Mouse (Mus musculus) ovary, adult 18-20 months (tissue): ENCODE results near the gene Gtpbp2.

Experiments used
- DNase-seq: peaks from one replicate; pipeline ENCODE4 v3.0.0; 2022; ENCODE audit warnings: low spot score, mixed read lengths

The Gtpbp2 gene

DNA sequence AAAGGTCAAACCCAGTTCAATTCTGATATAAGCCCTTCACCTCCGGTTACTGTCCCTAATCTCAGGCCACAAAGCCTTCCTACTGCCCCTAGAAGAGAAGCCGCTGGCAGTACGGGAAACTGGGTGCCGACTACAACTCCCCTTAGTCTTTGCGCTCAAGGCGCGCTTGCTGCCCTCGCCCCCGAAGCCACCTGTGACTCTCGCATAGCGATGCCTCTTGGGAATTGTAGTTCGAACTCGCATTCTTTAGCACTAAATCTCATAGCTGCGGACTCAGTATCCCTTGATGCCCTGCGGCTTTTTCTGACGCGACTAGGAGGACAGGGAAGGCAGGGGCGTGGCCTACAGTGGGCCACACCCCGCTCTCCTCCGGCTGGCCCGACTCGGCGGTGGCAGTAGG, at the start of gene Gtpbp2:
Gene Gtpbp2 (plus strand): TSS at position 347 of the 400 bp plus-strand sequence.
- peak; percentile 98 for DNase-seq

DNA sequence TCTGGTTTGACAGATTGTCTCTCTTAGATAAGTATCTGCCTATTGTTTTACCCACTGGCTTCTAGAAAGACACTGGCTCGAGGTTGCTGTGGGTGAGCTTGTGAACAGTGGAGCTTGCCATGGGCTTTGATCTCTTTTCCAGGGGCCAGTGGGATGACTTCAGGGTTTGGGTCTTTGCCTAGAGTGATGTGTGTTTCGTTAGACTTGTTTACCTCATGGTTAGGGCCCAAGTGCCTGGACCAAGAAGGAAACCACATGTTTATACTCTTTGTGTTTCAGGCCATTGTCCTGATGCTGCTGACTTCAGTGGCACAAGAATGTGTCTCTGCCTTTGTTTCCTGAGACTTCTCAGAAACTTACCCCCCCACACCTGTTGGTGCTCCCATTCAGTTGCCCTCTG, 45.3 kb upstream of the Gtpbp2 start:
- no peak for DNase-seq

DNA sequence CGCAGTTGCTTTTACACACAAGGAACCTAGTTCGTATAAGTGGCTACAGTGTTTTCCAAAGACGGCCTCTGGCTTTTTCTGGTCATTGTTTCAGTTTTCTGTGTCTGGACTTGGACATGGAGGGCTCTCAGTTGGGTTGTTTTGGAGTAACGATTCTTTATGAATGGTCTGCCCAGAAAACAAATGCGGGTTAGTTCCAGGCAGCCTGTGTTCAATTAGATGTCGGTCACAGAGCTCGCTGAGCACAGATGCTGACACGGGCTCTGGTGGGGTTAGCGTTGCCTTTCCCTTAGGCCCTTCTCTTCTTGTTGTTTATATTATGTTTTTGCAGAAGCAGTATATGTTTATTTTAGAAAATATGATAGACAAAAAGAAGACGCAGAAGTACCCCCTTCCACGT, 44.7 kb upstream of the Gtpbp2 start:
- DNase-seq: no peak

DNA sequence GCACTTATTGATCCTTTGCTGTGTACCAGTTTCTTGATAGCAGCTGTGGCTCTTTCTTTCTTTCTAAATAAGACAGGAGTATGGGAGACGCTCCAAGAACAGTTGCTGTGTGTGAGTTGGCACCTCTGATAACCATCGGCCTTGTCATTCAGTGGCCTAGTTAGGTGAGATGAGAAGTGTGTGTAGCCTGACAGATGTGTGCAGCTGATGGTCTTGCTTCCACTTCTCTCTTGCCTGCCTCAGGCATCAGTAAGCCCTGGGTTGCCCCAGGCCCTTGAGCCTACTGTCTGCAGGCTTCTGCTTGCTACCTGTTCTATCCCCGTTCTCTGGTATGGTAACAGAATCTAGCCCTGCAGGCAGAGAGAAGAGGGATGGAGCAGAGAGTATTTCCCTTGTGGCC, 44.0 kb upstream of the Gtpbp2 start:
- no peak for DNase-seq

DNA sequence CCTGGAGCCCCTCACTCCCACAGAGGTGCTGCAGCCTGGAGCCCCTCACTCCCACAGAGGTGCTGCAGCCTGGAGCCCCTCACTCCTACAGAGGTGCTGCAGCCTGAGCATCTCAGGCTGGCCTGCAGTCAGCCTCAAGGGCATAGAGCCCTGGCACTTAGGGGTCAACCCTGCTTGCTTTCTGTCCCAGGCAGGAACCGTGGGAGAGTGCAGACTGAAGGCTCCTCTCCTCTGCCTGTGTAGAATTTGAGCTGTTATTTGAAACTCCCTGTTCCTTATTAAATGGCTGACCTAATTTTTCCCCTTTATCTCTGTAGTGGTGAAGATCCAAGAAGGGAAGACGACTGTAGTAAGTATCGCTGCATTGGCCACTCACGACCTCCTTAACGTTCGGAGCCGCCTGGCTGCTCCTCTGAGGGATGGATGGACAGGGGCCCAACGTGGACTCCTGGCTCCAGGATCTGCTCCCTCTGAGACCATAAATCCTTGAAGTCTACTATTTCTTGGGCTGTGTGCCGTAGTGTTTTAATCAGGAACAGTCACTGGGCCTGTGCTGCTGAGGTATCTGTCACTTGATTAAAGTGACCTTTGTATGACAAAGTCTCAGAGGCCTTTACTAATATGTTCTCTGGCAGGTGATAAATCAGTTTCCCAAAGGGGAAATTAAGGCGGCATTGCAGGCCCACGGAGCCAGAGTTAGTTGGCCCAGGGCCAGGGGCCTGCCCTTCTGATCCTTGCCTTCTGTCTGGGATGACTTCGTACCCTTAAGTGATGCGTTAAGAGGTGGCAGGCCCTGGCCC, 43.0 kb upstream of the Gtpbp2 start:
- no peak for DNase-seq

DNA sequence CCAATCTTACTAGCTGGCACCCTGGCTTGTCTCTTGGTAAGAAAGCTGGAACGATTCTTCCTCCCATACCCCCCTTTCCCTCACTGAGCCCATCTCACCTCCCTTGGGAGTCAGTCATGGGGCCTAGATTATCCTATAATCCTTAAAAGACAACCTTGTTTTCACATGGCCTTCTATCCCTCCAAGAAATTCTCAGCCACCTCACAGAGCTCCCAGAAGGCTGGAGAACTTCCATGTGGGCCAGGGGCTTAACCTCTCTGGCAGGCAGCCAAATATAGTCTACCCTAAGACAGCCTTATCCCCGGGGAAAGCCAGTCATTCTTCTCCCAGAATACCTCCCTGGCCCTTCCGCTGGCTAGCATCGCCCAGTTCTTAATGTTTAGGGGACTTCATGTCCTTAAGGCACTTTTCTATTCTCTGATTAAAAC, 42.4 kb upstream of the Gtpbp2 start:
- no peak for DNase-seq

DNA sequence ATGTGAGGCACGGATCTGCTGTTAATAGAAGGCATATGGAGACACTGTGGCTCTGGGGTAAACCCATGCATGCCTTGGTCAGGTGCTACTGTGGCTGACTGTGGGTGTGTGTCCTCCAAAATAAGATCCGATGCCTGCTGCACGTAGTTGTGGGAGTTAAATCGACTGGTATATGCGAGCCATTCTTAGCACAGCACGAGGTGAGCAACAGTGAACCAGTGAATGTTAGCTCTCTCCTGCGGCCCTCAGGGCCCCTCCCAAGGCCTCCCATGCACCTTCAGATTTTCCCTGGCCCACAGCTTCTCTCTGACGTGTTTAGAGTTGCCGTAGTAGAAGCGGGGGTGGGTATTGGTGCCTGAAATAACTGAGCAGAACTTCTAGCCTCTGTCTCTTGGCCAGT, 41.2 kb upstream of the Gtpbp2 start:
- no peak for DNase-seq

DNA sequence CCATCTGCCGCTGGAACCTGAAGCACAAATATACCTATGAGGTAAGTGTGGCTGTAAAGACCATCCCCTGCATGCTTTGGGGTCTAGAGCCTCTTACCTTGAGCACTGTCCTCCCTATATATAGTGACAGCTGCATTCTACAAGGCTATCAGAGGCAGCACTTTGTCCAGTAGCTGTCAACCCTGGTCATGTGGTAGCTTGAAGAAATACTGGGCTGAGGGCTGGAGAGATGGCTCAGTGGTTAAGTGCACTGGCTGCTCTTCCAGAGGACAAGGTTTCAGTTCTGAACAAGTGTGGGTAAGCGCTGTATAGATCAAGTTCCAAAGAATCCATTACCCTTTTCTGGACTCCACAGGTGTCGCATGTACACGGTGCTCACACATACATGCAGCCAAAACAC, 38.0 kb upstream of the Gtpbp2 start:
- no peak for DNase-seq

DNA sequence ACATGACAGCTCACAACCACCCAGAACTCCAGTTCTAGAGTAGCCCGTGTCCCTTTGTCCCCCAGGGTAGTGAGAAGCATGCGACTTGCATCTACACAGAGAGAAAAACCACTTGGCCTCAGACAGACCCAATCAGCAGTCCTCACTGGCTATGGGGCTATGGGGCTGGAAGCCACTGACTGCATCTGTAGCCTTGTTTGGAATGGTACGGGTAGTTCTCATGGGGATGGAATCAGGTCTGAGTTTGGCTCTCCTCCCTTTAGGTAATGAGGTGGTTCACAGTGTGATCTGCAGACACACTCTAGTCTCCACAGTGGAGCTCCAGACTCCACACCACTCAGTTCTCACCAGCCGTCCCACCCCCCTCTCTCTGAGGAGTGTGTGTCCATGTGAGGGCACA, 37.5 kb upstream of the Gtpbp2 start:
- DNase-seq: no peak

DNA sequence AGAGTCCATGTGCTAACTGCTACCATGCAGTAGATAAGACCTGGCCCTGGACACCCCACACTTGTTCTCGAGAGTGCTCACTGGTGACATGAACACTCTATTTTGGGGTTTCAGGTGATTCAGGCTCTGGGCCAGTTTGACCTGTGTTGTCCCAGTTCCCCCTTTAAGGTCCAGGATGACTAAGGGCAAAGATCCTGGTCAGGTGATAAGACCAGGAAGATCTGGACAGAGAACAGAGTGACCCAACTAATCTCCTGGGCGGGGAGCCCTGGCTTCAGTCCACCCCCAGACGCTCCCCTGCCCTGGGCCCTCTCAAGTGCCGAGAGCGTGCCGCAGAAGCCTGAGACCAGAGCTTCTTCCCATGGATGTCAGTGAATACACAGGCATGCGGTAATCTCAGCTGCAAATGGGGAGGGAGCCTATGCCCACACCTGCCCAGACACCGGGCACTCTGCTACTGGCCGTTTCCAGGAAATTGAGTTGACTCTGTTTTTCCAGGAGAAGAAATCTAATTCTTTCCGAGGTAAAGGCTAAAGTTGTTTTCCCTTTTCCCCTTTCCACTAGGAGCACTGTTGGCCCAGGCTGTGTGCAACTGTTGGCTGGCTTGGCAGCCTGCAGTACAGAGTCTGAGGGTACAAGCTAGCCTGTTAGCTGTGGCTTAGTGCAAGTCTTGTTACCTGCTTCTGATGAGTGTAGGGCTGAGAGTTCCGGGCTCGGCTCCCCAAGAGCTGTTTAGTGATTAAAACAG, 36.7 kb upstream of the Gtpbp2 start:
- no peak for DNase-seq

DNA sequence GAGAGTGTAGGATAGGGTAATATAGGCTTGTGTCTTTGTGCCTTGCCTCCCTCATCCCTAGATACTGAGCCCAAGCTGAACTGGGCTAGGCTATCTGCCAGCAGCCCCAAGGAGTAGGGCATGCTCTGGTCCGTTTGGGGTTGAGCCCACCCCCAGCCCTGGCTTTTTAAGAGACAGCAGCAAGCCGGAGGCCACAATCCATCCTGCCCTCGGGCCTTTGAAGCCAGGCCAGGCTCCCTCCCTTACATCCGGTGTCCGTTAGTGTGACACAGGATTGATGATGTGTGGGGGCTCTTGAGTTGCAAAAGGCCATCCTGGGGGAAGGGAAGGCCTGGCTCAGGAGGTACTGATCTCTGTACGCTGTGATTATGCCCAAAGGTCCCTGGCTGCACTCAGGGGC, 34.2 kb upstream of the Gtpbp2 start:
- no peak for DNase-seq

DNA sequence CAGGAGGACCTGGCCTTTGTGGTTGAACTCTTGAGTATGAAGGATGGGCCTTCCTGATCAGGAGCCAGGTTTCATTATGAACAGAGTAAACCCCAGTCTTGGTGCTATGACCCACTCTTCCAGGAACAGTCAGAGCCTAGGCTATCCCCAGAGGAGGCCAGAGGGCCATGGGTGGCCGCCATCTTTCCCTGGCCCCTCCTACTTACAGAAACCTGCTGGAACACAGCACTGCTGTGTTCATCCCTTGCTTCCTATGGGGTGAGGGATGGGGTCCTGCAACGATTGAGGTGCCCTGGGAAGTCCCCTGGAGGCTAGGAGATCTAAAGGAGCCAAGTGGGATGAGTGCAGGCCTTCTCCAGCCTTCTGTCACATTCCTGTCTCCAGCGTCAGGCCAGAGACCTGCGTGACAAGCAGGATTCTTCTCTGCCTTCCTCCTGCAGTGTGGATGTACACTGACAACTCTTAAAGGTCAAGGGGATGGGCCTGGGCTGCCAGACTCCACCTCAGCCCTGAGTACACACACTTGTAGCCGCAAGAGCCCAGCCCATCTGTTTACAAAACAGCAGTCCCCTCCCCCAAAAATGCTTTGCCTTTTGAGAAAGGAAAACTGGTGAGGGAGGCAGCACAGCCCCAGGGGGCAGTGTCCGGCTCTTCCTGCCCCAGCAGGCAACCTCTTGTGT, 32.9 kb upstream of the Gtpbp2 start:
- no peak for DNase-seq

DNA sequence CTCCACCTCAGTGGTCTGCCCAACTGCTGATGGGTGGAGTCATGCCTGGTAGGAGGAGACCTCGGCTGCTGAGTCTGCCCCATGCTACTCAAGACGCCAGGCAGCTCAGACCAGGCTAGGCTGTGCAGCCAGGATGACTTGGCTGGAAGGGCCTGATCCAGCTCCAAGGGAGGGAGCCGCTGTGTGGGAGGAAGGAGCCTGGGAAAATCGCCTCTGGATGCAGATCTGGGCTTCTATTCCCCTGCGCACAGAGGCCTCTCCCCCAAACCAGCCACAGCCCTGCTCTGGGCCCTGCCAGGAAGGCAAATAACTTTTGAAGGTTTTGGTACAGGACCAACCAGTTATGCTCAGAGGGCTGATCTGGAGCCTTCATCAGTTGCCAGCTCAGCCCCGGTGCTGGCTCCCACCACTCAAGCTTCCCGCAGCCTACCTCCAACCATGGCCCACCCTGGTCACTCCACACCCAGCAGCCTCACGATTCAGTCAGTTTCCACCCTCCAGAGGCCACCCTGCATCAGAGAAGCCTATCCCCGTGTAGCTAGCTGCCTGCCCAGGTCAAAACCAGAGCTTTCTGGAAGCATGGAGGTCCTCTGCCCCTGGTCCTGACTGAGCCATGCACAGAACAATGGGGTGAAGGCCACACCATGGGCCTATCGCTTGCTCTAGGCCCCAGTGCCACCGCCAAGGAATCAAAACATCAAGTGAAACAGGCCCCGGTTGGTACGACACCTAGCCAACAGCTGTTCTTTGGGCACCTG, 30.9 kb upstream of the Gtpbp2 start:
- peak; percentile 64 for DNase-seq

DNA sequence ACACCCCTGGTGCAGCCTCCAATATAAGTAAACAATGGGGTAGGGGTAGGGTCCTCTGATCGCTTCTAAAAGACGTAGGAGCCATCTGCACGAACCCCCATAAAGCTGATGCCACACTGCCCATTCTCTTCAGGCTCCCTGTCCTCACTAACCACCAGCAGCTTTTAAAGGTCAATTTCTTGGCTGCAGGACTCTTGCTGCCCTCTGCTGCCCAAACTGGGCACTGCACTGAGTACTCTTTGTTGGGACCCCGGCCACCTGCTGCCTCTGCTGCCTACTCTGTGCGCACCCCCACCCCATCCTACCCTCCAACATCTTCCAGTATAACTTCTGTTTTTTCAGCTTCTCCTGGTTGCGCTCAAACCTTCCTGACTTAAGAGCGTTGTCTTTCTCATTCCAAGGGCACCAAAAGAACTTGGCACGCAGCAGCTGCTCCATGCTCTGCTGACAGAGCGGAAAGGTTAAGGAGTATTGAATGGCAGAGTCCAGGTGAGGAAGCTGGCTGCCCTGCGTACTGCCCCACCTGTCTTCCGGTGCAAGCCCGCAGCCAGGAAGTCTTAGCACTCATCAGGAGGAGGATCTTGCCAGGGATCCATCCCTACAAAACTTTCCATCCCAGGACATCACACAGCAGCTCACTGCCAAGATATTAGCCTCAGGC, 28.6 kb upstream of the Gtpbp2 start:
- DNase-seq: no peak

DNA sequence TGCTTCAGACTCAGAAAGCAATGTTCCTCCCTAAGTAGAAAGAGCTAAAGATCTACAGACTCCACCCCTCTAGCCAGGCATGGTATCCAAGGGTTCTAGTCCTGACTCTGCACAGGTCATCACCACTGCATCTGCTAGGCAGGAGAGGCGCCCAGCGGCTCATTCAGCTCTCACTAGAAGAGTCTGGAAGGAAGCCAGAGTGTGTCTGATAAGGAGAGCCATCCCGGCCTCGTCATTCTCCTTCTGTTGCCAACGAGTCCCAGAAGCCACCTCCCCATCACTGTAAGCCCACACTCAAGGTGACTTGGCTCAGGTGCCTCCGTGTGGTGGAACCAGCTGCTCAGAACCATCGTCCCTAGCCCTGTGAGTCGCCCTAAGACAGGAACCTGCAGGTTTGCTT, 28.0 kb upstream of the Gtpbp2 start:
- DNase-seq: no peak

DNA sequence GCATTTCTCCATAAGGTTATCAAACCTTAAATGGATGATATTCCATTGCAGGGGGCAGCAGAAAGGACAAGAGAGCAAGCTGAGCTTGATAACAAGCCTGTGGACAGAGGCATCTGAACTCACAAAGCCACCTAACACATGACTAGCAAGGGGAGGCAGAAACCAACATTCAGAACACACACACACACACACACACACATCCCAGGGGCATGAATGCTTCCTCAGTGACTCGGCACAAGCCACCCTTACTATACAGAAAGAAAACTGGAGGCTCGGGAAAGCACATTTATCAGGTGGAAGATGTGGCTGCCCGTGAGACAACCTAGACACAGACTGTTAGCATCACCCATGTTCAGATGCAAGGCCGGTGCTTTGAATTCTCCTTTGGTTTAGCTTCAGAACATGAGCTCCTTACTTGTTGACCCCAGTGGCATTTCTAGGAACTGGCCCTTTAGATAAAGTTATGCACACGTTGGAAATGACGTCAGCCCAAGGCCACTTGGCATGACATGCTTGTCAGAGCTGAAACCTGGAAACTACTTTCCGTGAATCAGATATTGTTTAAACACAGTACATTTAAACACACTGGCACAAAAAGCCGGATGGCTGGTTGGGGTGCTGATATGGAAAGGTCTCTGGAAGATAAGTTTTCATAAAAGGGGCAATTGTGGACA, 22.1 kb upstream of the Gtpbp2 start:
- DNase-seq: no peak

DNA sequence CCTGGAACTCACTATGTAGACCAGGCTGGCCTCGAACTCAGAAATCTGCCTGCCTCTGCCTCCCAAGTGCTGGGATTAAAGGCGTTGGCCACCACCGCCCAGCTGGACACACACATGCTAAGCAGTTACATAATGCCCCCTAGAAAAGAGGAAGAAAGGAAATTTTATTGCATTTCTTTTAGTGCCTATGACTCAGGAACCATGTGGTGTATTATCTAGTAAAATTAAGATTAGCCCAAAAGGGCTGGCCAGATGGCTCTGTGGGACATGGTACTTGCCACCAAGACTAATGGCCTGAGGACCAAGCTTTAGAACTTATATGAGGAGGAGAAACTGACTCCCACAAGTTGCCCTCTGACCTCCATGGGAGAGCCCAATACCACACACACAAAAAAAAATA, 21.0 kb upstream of the Gtpbp2 start:
- no peak for DNase-seq

DNA sequence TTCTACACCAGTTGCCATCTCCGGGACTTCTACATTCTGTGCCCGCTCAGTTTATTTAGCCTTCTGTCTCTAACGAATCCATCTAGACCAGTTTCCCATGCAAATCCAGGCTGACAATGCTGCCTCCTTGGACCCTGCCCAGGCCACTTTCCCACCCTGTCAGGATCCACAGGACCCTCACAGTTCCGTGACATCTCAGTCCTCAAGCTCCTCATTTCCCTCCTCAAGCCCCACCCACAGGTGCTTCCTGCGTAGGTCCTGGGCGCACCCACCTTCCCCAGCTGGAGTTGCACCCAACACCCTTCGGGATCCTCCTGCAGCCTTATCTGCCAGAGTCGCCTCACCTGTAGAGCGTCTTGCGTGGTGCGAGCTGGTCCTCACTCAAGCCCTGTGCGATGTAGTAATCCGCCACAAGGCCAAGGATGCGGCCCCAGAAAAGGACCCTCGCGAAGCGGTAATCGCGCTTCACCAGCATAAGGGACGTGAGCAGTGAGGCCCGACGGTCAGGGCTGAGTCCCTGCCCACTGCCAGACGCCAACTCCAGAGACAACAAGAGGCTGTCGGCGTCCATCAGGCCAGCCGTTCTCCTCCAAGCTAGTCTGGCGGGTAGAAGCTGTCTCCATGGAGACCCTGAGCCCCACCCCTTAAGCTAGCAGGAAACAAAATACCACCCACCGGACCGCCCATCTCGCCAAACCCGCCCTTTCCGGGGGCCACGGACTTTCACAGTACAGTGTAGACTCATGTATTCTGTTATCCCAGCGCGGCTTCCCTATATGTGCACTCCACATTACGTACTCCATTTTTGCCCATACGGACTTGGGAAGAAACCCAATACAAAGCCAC, 17.0 kb upstream of the Gtpbp2 start, which contains the start of gene Rsph9:
Gene Rsph9 (minus strand): TSS at position 639 of the 846 bp plus-strand sequence.
- DNase-seq: peak; percentile 81

DNA sequence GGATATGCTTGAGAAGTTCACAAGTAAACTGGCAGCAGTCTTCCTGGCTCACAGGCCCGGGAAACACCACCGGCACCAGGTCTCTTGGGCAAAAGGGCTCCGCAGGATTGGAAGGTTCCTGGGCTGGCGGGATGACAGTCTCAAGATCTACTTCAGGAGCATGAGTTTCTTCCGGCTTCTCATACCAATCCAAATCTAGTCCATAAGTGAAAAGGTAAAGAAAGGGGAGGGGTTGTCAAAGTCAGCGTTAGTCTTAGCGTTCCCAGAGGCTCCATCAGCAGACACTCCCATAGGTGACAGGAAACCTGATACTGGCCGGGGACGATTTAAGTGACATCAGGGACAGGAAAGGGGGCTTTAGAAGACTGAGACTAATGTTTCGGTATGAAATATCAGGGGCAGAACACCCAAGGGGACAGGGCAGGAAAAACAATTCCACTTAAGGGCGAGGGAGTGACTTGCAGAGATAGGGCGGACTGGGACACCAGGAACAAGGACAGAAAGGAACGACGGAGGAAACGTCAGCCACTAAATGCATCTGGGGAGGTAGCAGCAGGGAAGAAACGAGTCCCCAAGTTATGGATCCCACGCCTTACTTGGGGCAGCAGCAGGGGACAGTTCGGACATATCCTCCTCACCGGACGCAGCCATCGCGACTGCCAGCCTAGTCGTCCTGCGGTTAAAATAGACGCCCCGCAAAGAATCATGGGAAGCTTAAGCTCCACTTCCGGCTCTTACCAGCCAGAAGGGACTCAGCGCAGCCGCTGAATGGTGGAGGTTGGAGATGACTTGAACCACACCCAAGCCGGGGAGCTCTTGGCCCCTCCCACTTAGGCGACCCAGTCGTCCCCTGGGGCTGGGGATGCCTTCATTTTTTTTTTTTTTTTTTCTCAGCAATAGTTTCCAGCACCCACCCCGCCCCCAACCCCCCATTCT, 7.7 kb upstream of the Gtpbp2 start, which contains the start of gene Mad2l1bp:
Gene Mad2l1bp (minus strand): TSS at position 707 of the 936 bp plus-strand sequence.
- DNase-seq: peak; percentile 85
